Mouse (Mus musculus) MEL (cell line): ENCODE measurements around the gene Tbc1d7. TPM values are rescaled to one million over a fixed set of nuclear protein-coding genes. Genes with fewer than 3 reads are reported as not detected.

Experiments
- DNase-seq: peaks from one replicate; pipeline ENCODE4 v3.0.0; 2011; ENCODE audit warnings: low read depth, low spot score
- H3K27ac ChIP-seq: 2 replicates; pipeline ENCODE4 v1.5.1; 2012; ENCODE audit warnings: low read depth, mild to moderate bottlenecking, control low read depth, low read length, moderate library complexity; ENCODE audit not compliant: control insufficient read depth
- H3K27me3 ChIP-seq, 2 experiments: fragments of 150-350 bp in 1 of 2; sonication (generic) in 1 of 2; 2 replicates each; pipeline ENCODE4 v1.6.1; 2012; ENCODE audit warnings: low read length in 2 of 2, mild to moderate bottlenecking in 2 of 2, improper control_type of control experiment in 1 of 2, moderate library complexity in 1 of 2; ENCODE audit not compliant: insufficient read depth in 2 of 2, control insufficient read depth in 1 of 2
- H3K36me3 ChIP-seq, 2 experiments: 2 replicates each; pipeline ENCODE4 v1.6.1; 2012 to 2014; ENCODE audit warnings: low read length in 2 of 2, improper control_type of control experiment in 1 of 2, inconsistent platforms in 1 of 2, mild to moderate bottlenecking in 1 of 2; ENCODE audit not compliant: insufficient read depth in 2 of 2, control insufficient read depth in 1 of 2
- H3K4me1 ChIP-seq, 2 experiments: fragments of 150-350 bp in 1 of 2; sonication (generic) in 1 of 2; 2 replicates each; pipeline ENCODE4 v1.6.1; 2012; ENCODE audit warnings: low read length in 2 of 2, improper control_type of control experiment in 1 of 2, mild to moderate bottlenecking in 1 of 2; ENCODE audit not compliant: insufficient read depth in 2 of 2, control insufficient read depth in 1 of 2
- H3K4me3 ChIP-seq, 2 experiments: fragments of 150-350 bp in 1 of 2; sonication (generic) in 1 of 2; 2 replicates each; pipeline ENCODE4 v1.5.1; 2012; ENCODE audit warnings: low read depth in 2 of 2, low read length in 2 of 2, mild to moderate bottlenecking in 2 of 2, moderate library complexity in 2 of 2, control low read depth in 1 of 2, improper control_type of control experiment in 1 of 2; ENCODE audit not compliant: control insufficient read depth in 1 of 2, insufficient read depth in 1 of 2
- H3K79me2 ChIP-seq: 2 replicates; pipeline ENCODE4 v1.6.1; 2012; ENCODE audit warnings: mild to moderate bottlenecking, low read length, moderate library complexity; ENCODE audit not compliant: control insufficient read depth, poor library complexity, insufficient read depth
- H3K9ac ChIP-seq: 2 replicates; pipeline ENCODE4 v1.6.1; 2012; ENCODE audit warnings: low read depth, mild to moderate bottlenecking, control low read depth, low read length, moderate library complexity; ENCODE audit not compliant: control insufficient read depth, poor library complexity, severe bottlenecking
- H3K9me3 ChIP-seq: fragments of 150-350 bp; sonication (generic); replicated peaks from 2 replicates; pipeline ENCODE4 v1.6.1; 2012; ENCODE audit warnings: mild to moderate bottlenecking, low read length, improper control_type of control experiment, moderate library complexity; ENCODE audit not compliant: insufficient read depth
- BHLHE40 ChIP-seq: IDR thresholded peaks from 2 replicates; pipeline ENCODE4 v1.6.1; 2012; ENCODE audit warnings: low read depth, mild to moderate bottlenecking, inconsistent platforms, low read length, improper control_type of control experiment, borderline replicate concordance
- CHD1 ChIP-seq: IDR thresholded peaks from 2 replicates; pipeline ENCODE4 v1.6.1; 2012; ENCODE audit warnings: low read depth, mild to moderate bottlenecking, inconsistent platforms, low read length, improper control_type of control experiment
- CHD2 ChIP-seq: IDR thresholded peaks from 2 replicates; pipeline ENCODE4 v1.6.1; 2011; ENCODE audit warnings: low read length, improper control_type of control experiment
- CTCF ChIP-seq, 3 experiments: IDR thresholded peaks in 2 of 3; conservative IDR thresholded peaks in 1 of 3; 2 replicates each; pipeline ENCODE4 v1.5.1; 2011 to 2012; ENCODE audit warnings: low read length in 3 of 3, low read depth in 2 of 3, mild to moderate bottlenecking in 2 of 3, improper control_type of control experiment in 1 of 3, inconsistent platforms in 1 of 3, mixed read lengths in 1 of 3, moderate library complexity in 1 of 3; ENCODE audit not compliant: control insufficient read depth in 1 of 3, insufficient read depth in 1 of 3, poor library complexity in 1 of 3, severe bottlenecking in 1 of 3
- E2F4 ChIP-seq: IDR thresholded peaks from 2 replicates; pipeline ENCODE4 v1.6.1; 2011; ENCODE audit warnings: low read depth, low read length, improper control_type of control experiment, borderline replicate concordance
- HCFC1 ChIP-seq: IDR thresholded peaks from 2 replicates; pipeline ENCODE4 v1.6.1; 2012; ENCODE audit warnings: low read depth, mild to moderate bottlenecking, inconsistent platforms, low read length, improper control_type of control experiment, moderate library complexity
- JUND ChIP-seq: IDR thresholded peaks from 2 replicates; pipeline ENCODE4 v1.6.1; 2011; ENCODE audit warnings: low read depth, mild to moderate bottlenecking, improper control_type of control experiment, low read length
- KAT2A ChIP-seq: conservative IDR thresholded peaks from 2 replicates; pipeline ENCODE4 v1.6.1; 2012; ENCODE audit warnings: low read depth, low read length, improper control_type of control experiment, inconsistent platforms
- MAFK ChIP-seq: IDR thresholded peaks from 2 replicates; pipeline ENCODE4 v1.6.1; 2011; ENCODE audit warnings: low read depth, mild to moderate bottlenecking, low read length, improper control_type of control experiment, borderline replicate concordance
- MAX ChIP-seq: IDR thresholded peaks from 2 replicates; pipeline ENCODE4 v1.6.1; 2011; ENCODE audit warnings: low read length, improper control_type of control experiment
- MXI1 ChIP-seq: IDR thresholded peaks from 2 replicates; pipeline ENCODE4 v1.6.1; 2011; ENCODE audit warnings: mild to moderate bottlenecking, low read depth, low read length, improper control_type of control experiment
- MYB ChIP-seq: IDR thresholded peaks from 2 replicates; pipeline ENCODE4 v1.6.1; 2011; ENCODE audit warnings: mild to moderate bottlenecking, low read depth, low read length, improper control_type of control experiment
- POLR2AphosphoS2 ChIP-seq: IDR thresholded peaks from 2 replicates; pipeline ENCODE4 v1.6.1; 2011; ENCODE audit warnings: low read length, improper control_type of control experiment
- RCOR1 ChIP-seq: IDR thresholded peaks from 2 replicates; pipeline ENCODE4 v1.6.1; 2012; ENCODE audit warnings: low read depth, mild to moderate bottlenecking, inconsistent platforms, low read length, improper control_type of control experiment
- SIN3A ChIP-seq: IDR thresholded peaks from 2 replicates; pipeline ENCODE4 v1.6.1; 2012; ENCODE audit warnings: low read length, improper control_type of control experiment, inconsistent platforms
- USF1 ChIP-seq: IDR thresholded peaks from 2 replicates; pipeline ENCODE4 v1.6.1; 2014; ENCODE audit warnings: low read depth, mild to moderate bottlenecking, inconsistent platforms, low read length, improper control_type of control experiment, moderate library complexity
- ZC3H11A ChIP-seq: IDR thresholded peaks from 2 replicates; pipeline ENCODE4 v1.6.1; 2012; ENCODE audit warnings: low read depth, mild to moderate bottlenecking, inconsistent platforms, low read length, improper control_type of control experiment
- ZKSCAN1 ChIP-seq: IDR thresholded peaks from 2 replicates; pipeline ENCODE4 v1.6.1; 2012; ENCODE audit warnings: low read depth, mild to moderate bottlenecking, inconsistent platforms, low read length, improper control_type of control experiment, moderate library complexity
- ZMIZ1 ChIP-seq: IDR thresholded peaks from 2 replicates; pipeline ENCODE4 v1.6.1; 2012; ENCODE audit warnings: low read depth, mild to moderate bottlenecking, inconsistent platforms, low read length, improper control_type of control experiment, moderate library complexity
- ZNF384 ChIP-seq: IDR thresholded peaks from 2 replicates; pipeline ENCODE4 v1.6.1; 2012; ENCODE audit warnings: low read depth, mild to moderate bottlenecking, inconsistent platforms, low read length, improper control_type of control experiment
- polyA plus RNA-seq, 2 experiments: library from polyadenylated mRNA; stranded (reverse) in 1 of 2; unstranded in 1 of 2; fragments of >175 nt in 1 of 2; fragments of >200 nt in 1 of 2; gene quantifications; 2 replicates each; pipeline versions ENCODE4 v1.2.1 to v1.2.4; 2012; ENCODE audit warnings: low replicate concordance in 2 of 2, low read depth in 1 of 2; ENCODE audit not compliant: insufficient read length in 2 of 2, insufficient read depth in 1 of 2, missing spikeins in 1 of 2
- total RNA-seq: library from RNA; depleted of rRNA; stranded (reverse); fragments of 300-350 nt; gene quantifications from 2 replicates; pipeline ENCODE4 v1.2.3, GENCODE M21; 2012

Tbc1d7 gene
- total and polyA plus RNA-seq, 3 experiments: 11.6 to 29.4 TPM; not detected in 1

GRCm38 (mm10) chr13:43203234-43203633 is 31.9 kb upstream of the Tbc1d7 start:
- H3K27me3 ChIP-seq: no peaks in the 10 kb centered on the region
- no peak overlapping the region for H3K4me3 ChIP-seq
- no peaks in the 10 kb centered on the region for H3K4me1 ChIP-seq
- H3K36me3 ChIP-seq: no peaks in the 10 kb centered on the region
- H3K9ac ChIP-seq: no peak overlapping the region
- DNase-seq: no peak
- H3K9me3 ChIP-seq: no peaks in the 10 kb centered on the region
- no peak overlapping the region for H3K27ac ChIP-seq
- H3K79me2 ChIP-seq: no peaks in the 10 kb centered on the region
- TF ChIP-seq KAT2A (no peak), BHLHE40 (no peak), CHD2 (no peak), CHD1 (no peak), ZC3H11A (no peak), JUND (no peak)

GRCm38 (mm10) chr13:43202351-43202750 is 31.1 kb upstream of the Tbc1d7 start:
- no peak overlapping the region for H3K9ac ChIP-seq
- no peak overlapping the region for H3K27ac ChIP-seq
- no peaks in the 10 kb centered on the region for H3K36me3 ChIP-seq
- no peaks in the 10 kb centered on the region for H3K9me3 ChIP-seq
- H3K4me3 ChIP-seq: no peak overlapping the region
- H3K79me2 ChIP-seq: no peaks in the 10 kb centered on the region
- no peak for TF ChIP-seq RCOR1
- no peak for TF ChIP-seq ZKSCAN1
- TF ChIP-seq ZMIZ1: no peak
- TF ChIP-seq JUND: no peak
- no peak for TF ChIP-seq HCFC1
- no peak for TF ChIP-seq E2F4
- TF ChIP-seq MAX: no peak
- TF ChIP-seq CHD2: no peak
- TF ChIP-seq SIN3A: no peak
- no peak for TF ChIP-seq MAFK
- TF ChIP-seq KAT2A: no peak
- TF ChIP-seq POLR2AphosphoS2: no peak
- no peak for TF ChIP-seq CTCF (IDR thresholded peaks at IDR 0.05 in 2 of 3, conservative IDR thresholded peaks at IDR 0.05 in 1 of 3; ENCODE audit: control insufficient read depth in 1 of 3, insufficient read depth in 1 of 3, low read depth in 2 of 3, low read length in 3 of 3, poor library complexity in 1 of 3, severe bottlenecking in 1 of 3)
- TF ChIP-seq MXI1: no peak
- TF ChIP-seq USF1: no peak
- TF ChIP-seq MYB: no peak
- TF ChIP-seq ZNF384: no peak
- TF ChIP-seq BHLHE40: no peak
- H3K4me1 ChIP-seq: no peaks in the 10 kb centered on the region
- no peaks in the 10 kb centered on the region for H3K27me3 ChIP-seq
- no peak for DNase-seq
